Mouse (Mus musculus): ENCODE measurements around the gene Metap2. TPM values are rescaled to one million over a fixed set of nuclear protein-coding genes. Genes with fewer than 3 reads are reported as not detected.
"Not testable (repeated sequence)": the region's sequence is repeated elsewhere in the genome, so short reads cannot be mapped to it uniquely, and the experiment has no call there.

Metap2 gene
- polyA plus RNA-seq, 1 experiment from 2014 or later, result 193 TPM

GRCm38 (mm10) chr10:93810590-93811185 is 86.2 kb downstream of the Metap2 start:
- Histone ChIP-seq H3K27me3 (no peaks in the 10 kb centered on the region), H3K4me2 (replicated peaks) (no peak overlapping the region), H3K27ac (replicated peaks) (no peak overlapping the region), H3K4me3 (no peak overlapping the region), H3K9me3 (no peaks in the 10 kb centered on the region), H3K4me1 (no peaks in the 10 kb centered on the region), H3K36me3 (no peaks in the 10 kb centered on the region), H3K9ac (replicated peaks) (no peak overlapping the region)
- 64% methylated on average over 7 of the region's 7 CpGs for WGBS
- ATAC-seq (ENCODE audit: low FRiP score, low read depth), result no peak

GRCm38 (mm10) chr10:93809438-93809837 is 87.5 kb downstream of the Metap2 start:
- H3K9me3 ChIP-seq; H3K4me3 ChIP-seq; H3K27me3 ChIP-seq; H3K36me3 ChIP-seq; H3K27ac ChIP-seq (replicated peaks); ATAC-seq (ENCODE audit: low FRiP score, low read depth); H3K4me2 ChIP-seq (replicated peaks); H3K4me1 ChIP-seq; H3K9ac ChIP-seq (replicated peaks): not testable (repeated sequence)
- WGBS, result 95% methylated on average over 8 of the region's 8 CpGs

Other genes starting within 250 kb of the Metap2 start
- 12.1 and 13.0 TPM in 2 replicates for gene Usp44, start 65.5 kb downstream of the Metap2 start, polyA plus RNA-seq (2016; fragmentation: Nextera tagmentation; extraction: Ambion mirVana)
- gene Vezt, start 138.7 kb upstream of the Metap2 start, polyA plus RNA-seq (2016; fragmentation: Nextera tagmentation; extraction: Ambion mirVana), result 55.2 and 58.8 TPM in 2 replicates
- gene Fgd6, start 138.9 kb upstream of the Metap2 start, polyA plus RNA-seq (2016; fragmentation: Nextera tagmentation; extraction: Ambion mirVana), result 4.8 and 4.9 TPM in 2 replicates

All from midbrain, embryonic 12.5 days (tissue).